Mouse (Mus musculus): ENCODE results near the gene Sox21. TPM values are rescaled to one million over a fixed set of nuclear protein-coding genes. Genes with fewer than 3 reads are reported as not detected.

Gene Sox21
- not detected for polyA plus RNA-seq (2015; fragmentation: Illumina TruSeq; extraction: RNeasy Lipid Tissue Mini Kit (QIAGEN cat#74804); ENCODE audit: insufficient read depth, low replicate concordance)

GRCm38 (mm10) chr14:118236886-118237289 is at the start of gene Sox21:
Sox21 (minus strand) TSS chr14:118237030.

GRCm38 (mm10) chr14:118266660-118267059 is 29.8 kb upstream of the Sox21 start, which contains the start of gene Gm9376:
Gm9376 (plus strand) TSS chr14:118266960.

Other genes starting within 250 kb of the Sox21 start
- not detected for gene Dct, start 184.8 kb downstream of the Sox21 start, polyA plus RNA-seq (2015; fragmentation: Illumina TruSeq; extraction: RNeasy Lipid Tissue Mini Kit (QIAGEN cat#74804); ENCODE audit: insufficient read depth, low replicate concordance)
- 24.5 TPM for gene Tgds, start 104.3 kb downstream of the Sox21 start, polyA plus RNA-seq (2015; fragmentation: Illumina TruSeq; extraction: RNeasy Lipid Tissue Mini Kit (QIAGEN cat#74804); ENCODE audit: insufficient read depth, low replicate concordance)
- 12.6 TPM for gene Gpr180, start 99.9 kb downstream of the Sox21 start, polyA plus RNA-seq (2015; fragmentation: Illumina TruSeq; extraction: RNeasy Lipid Tissue Mini Kit (QIAGEN cat#74804); ENCODE audit: insufficient read depth, low replicate concordance)
- not detected for gene Gm9376, start 29.9 kb upstream of the Sox21 start, polyA plus RNA-seq (2015; fragmentation: Illumina TruSeq; extraction: RNeasy Lipid Tissue Mini Kit (QIAGEN cat#74804); ENCODE audit: insufficient read depth, low replicate concordance)

Measured in spleen, adult 10 weeks (tissue).